Mouse (Mus musculus) lung, embryonic 14.5 days (tissue): ENCODE measurements around the gene N4bp2l2. TPM values are rescaled to one million over a fixed set of nuclear protein-coding genes. Genes with fewer than 3 reads are reported as not detected.

Experiments
- ATAC-seq: fragments of 200-750 bp; cut with Nextera tagmentation; 2 replicates; pipeline ENCODE4 v1.8.0; 2017; ENCODE audit warnings: mild to moderate bottlenecking, moderate TSS enrichment, moderate library complexity; ENCODE audit not compliant: insufficient read depth
- DNase-seq: peaks from one replicate; pipeline ENCODE4 v3.0.0-alpha.2; 2015
- H3K27ac ChIP-seq: fragments of 300-500 bp; sonication (generic); 2 replicates; pipeline ENCODE4 v1.5.1; 2014; ENCODE audit warnings: low read depth, mild to moderate bottlenecking, moderate library complexity
- H3K27me3 ChIP-seq: fragments of 300-500 bp; sonication (generic); 2 replicates; pipeline ENCODE4 v1.6.1; 2014; ENCODE audit warnings: low read length, control low read depth; ENCODE audit not compliant: insufficient read depth
- H3K36me3 ChIP-seq: fragments of 300-500 bp; sonication (generic); 2 replicates; pipeline ENCODE4 v1.6.1; 2014; ENCODE audit warnings: control low read depth; ENCODE audit not compliant: insufficient read depth
- H3K4me1 ChIP-seq: fragments of 300-500 bp; sonication (generic); 2 replicates; pipeline ENCODE4 v1.6.1; 2014; ENCODE audit warnings: antibody characterized with exemption, control low read depth; ENCODE audit not compliant: insufficient read depth
- H3K4me2 ChIP-seq: fragments of 300-500 bp; sonication (generic); 2 replicates; pipeline ENCODE4 v1.6.1; 2014; ENCODE audit warnings: mild to moderate bottlenecking
- H3K4me3 ChIP-seq: fragments of 300-500 bp; sonication (generic); 2 replicates; pipeline ENCODE4 v1.5.1; 2014; ENCODE audit warnings: low read depth, low read length
- H3K9ac ChIP-seq: fragments of 300-500 bp; sonication (generic); 2 replicates; pipeline ENCODE4 v1.6.1; 2014
- H3K9me3 ChIP-seq: fragments of 300-500 bp; sonication (generic); 2 replicates; pipeline ENCODE4 v1.6.1; 2016; ENCODE audit warnings: low read depth, low read length, control low read depth
- CTCF ChIP-seq: IDR thresholded peaks from 2 replicates; pipeline ENCODE4 v1.5.1; 2016; ENCODE audit warnings: antibody characterized with exemption, low read depth
- WGBS: fragments of 180-500 bp; shearing (Covaris S2); extraction: QIAGEN DNeasy Blood & Tissue Kit; methylation state at CpG from one replicate; pipeline ENCODE4 v1.1.7; 2014; 5-methylcytosine and 5-hydroxymethylcytosine counted together
- polyA plus RNA-seq: library from polyadenylated mRNA; unstranded; fragments of >200 nt; fragmentation: Nextera tagmentation; extraction: Ambion mirVana; gene quantifications from 2 replicates; pipeline ENCODE4 v1.2.1, GENCODE M21; 2014

N4bp2l2 gene
- polyA plus RNA-seq, 1 experiment from 2014 or later, result 40.1 TPM

GRCm38 (mm10) chr5:150574885-150575284 is 91.1 kb downstream of the N4bp2l2 start:
- TF ChIP-seq CTCF, result no peak
- Histone ChIP-seq H3K9me3 (no peaks in the 10 kb centered on the region), H3K4me2 (no peak overlapping the region), H3K27ac (peak overlapping the region; percentile 37; the same call in 1 of the 2 replicates), H3K9ac (no peak overlapping the region), H3K27me3 (no peaks in the 10 kb centered on the region), H3K4me1 (no peaks in the 10 kb centered on the region; the same call in 1 of the 2 replicates), H3K4me3 (no peak overlapping the region), H3K36me3 (peaks cover 15% of the 10 kb centered on the region; the same call in 1 of the 2 replicates)
- DNase-seq, result peak; percentile 67
- ATAC-seq, result peak; percentile 35; the same call in 1 of the 2 replicates
- 45% methylated on average over 5 of the region's 5 CpGs for WGBS

GRCm38 (mm10) chr5:150574403-150574802 is 91.6 kb downstream of the N4bp2l2 start:
- no peak for TF ChIP-seq CTCF
- Histone ChIP-seq H3K4me3 (no peak overlapping the region), H3K9ac (no peak overlapping the region), H3K4me2 (no peak overlapping the region), H3K9me3 (no peaks in the 10 kb centered on the region), H3K27ac (peak overlapping the region; percentile 37; the same call in 1 of the 2 replicates), H3K27me3 (no peaks in the 10 kb centered on the region), H3K36me3 (peaks cover 18% of the 10 kb centered on the region; the same call in 1 of the 2 replicates), H3K4me1 (no peaks in the 10 kb centered on the region; the same call in 1 of the 2 replicates)
- peak; percentile 73 for ATAC-seq
- peak; percentile 82 for DNase-seq
- WGBS, result 46% methylated on average over 3 of the region's 3 CpGs

GRCm38 (mm10) chr5:150570496-150571219 is 95.3 kb downstream of the N4bp2l2 start:
- Histone ChIP-seq H3K27ac (no peak overlapping the region), H3K9me3 (no peaks in the 10 kb centered on the region), H3K4me3 (no peak overlapping the region), H3K9ac (no peak overlapping the region), H3K4me2 (no peak overlapping the region), H3K36me3 (peaks cover 46% of the 10 kb centered on the region), H3K27me3 (no peaks in the 10 kb centered on the region), H3K4me1 (no peaks in the 10 kb centered on the region)
- ATAC-seq (no peak), DNase-seq (peak; percentile 80)
- TF ChIP-seq CTCF, result no peak
- WGBS, result 84% methylated on average over 11 of the region's 11 CpGs

GRCm38 (mm10) chr5:150566971-150567370 is 99.0 kb downstream of the N4bp2l2 start:
- Histone ChIP-seq H3K36me3 (peaks cover 49% of the 10 kb centered on the region), H3K27me3 (no peaks in the 10 kb centered on the region), H3K4me3 (no peak overlapping the region), H3K27ac (no peak overlapping the region), H3K4me1 (no peaks in the 10 kb centered on the region), H3K4me2 (no peak overlapping the region), H3K9ac (no peak overlapping the region), H3K9me3 (no peaks in the 10 kb centered on the region)
- ATAC-seq, result no peak
- TF ChIP-seq CTCF, result no peak
- DNase-seq, result no peak
- WGBS, result 83% methylated on average over 5 of the region's 5 CpGs

GRCm38 (mm10) chr5:150566226-150566625 is 99.8 kb downstream of the N4bp2l2 start:
- no peak for DNase-seq
- 61% methylated on average over 3 of the region's 3 CpGs for WGBS

GRCm38 (mm10) chr5:150564426-150564825 is 101.6 kb downstream of the N4bp2l2 start:
- Histone ChIP-seq H3K9ac (no peak overlapping the region), H3K27me3 (no peaks in the 10 kb centered on the region), H3K36me3 (peaks cover 58% of the 10 kb centered on the region), H3K27ac (no peak overlapping the region), H3K9me3 (no peaks in the 10 kb centered on the region), H3K4me3 (no peak overlapping the region), H3K4me2 (no peak overlapping the region), H3K4me1 (no peaks in the 10 kb centered on the region)
- 91% methylated on average over 6 of the region's 6 CpGs for WGBS
- TF ChIP-seq CTCF, result no peak
- DNase-seq, result no peak
- no peak for ATAC-seq

More at GRCm38 (mm10) chr5:150566226-150566625, 99.8 kb downstream of the N4bp2l2 start:
- H3K4me3 ChIP-seq, result no peak overlapping the region
- ATAC-seq, result no peak
- no peak for TF ChIP-seq CTCF
- no peak overlapping the region for H3K27ac ChIP-seq
- no peak overlapping the region for H3K4me2 ChIP-seq
- H3K4me1 ChIP-seq, result no peaks in the 10 kb centered on the region
- no peak overlapping the region for H3K9ac ChIP-seq
- no peaks in the 10 kb centered on the region for H3K9me3 ChIP-seq
- H3K27me3 ChIP-seq, result no peaks in the 10 kb centered on the region
- H3K36me3 ChIP-seq, result peaks cover 52% of the 10 kb centered on the region

- H3K36me3 ChIP-seq, result peaks cover 60% of the 10 kb centered on the region
Measured at GRCm38 (mm10) chr5:150561783-150562182, 104.2 kb downstream of the N4bp2l2 start.

More at GRCm38 (mm10) chr5:150561783-150562182, 104.2 kb downstream of the N4bp2l2 start:
- H3K27me3 ChIP-seq, result no peaks in the 10 kb centered on the region
- no peak overlapping the region for H3K27ac ChIP-seq
- no peak for ATAC-seq
- DNase-seq, result no peak
- H3K4me3 ChIP-seq, result no peak overlapping the region
- no peaks in the 10 kb centered on the region for H3K4me1 ChIP-seq
- TF ChIP-seq CTCF, result no peak
- no peak overlapping the region for H3K9ac ChIP-seq
- H3K4me2 ChIP-seq, result no peak overlapping the region
- WGBS, result 84% methylated on average over 5 of the region's 5 CpGs
- no peaks in the 10 kb centered on the region for H3K9me3 ChIP-seq
